Mouse (Mus musculus) liver, postnatal 0 days (tissue): ENCODE measurements around the gene Gm3453. TPM values are rescaled to one million over a fixed set of nuclear protein-coding genes. Genes with fewer than 3 reads are reported as not detected.
"Not testable (repeated sequence)": the region's sequence is repeated elsewhere in the genome, so short reads cannot be mapped to it uniquely, and the experiment has no call there.

ENCODE experiments used
- ATAC-seq: fragments of 200-750 bp; cut with Nextera tagmentation; 2 replicates; pipeline ENCODE4 v1.8.0; 2017; ENCODE audit warnings: mild to moderate bottlenecking, moderate library complexity
- DNase-seq: peaks from one replicate; pipeline ENCODE4 v3.0.0-alpha.2; 2016
- H3K27ac ChIP-seq: fragments of 300-500 bp; sonication (generic); 2 replicates; pipeline ENCODE4 v1.5.1; 2014; ENCODE audit warnings: antibody characterized with exemption, moderate library complexity, mild to moderate bottlenecking, low read depth
- H3K27me3 ChIP-seq: fragments of 300-500 bp; sonication (generic); 2 replicates; pipeline ENCODE4 v1.6.1; 2014; ENCODE audit warnings: low read length, control low read depth, mixed read lengths; ENCODE audit not compliant: insufficient read depth
- H3K36me3 ChIP-seq: fragments of 300-500 bp; sonication (generic); replicated peaks from 2 replicates; pipeline ENCODE4 v1.6.1; 2014; ENCODE audit warnings: mild to moderate bottlenecking, control low read depth, low read length, moderate library complexity, mixed read lengths; ENCODE audit not compliant: insufficient read depth
- H3K4me1 ChIP-seq: fragments of 300-500 bp; sonication (generic); 2 replicates; pipeline ENCODE4 v1.6.1; 2014; ENCODE audit warnings: antibody characterized with exemption, mild to moderate bottlenecking, control low read depth; ENCODE audit not compliant: insufficient read depth
- H3K4me2 ChIP-seq: fragments of 300-500 bp; sonication (generic); 2 replicates; pipeline ENCODE4 v1.6.1; 2014; ENCODE audit warnings: low read depth, mild to moderate bottlenecking, low read length, moderate library complexity, mixed read lengths
- H3K4me3 ChIP-seq: fragments of 300-500 bp; sonication (generic); 2 replicates; pipeline ENCODE4 v1.5.1; 2014; ENCODE audit warnings: low read depth, low read length
- H3K9ac ChIP-seq: fragments of 300-500 bp; sonication (generic); replicated peaks from 2 replicates; pipeline ENCODE4 v1.6.1; 2014; ENCODE audit warnings: mild to moderate bottlenecking, moderate library complexity
- H3K9me3 ChIP-seq: fragments of 300-500 bp; sonication (generic); 2 replicates; pipeline ENCODE4 v1.6.1; 2016; ENCODE audit warnings: mild to moderate bottlenecking, control low read depth, low read length, mixed read lengths
- CTCF ChIP-seq: sonication (generic); IDR thresholded peaks from 2 replicates; pipeline ENCODE4 v1.5.1; 2016; ENCODE audit warnings: antibody characterized with exemption, low read depth
- WGBS: fragments of 180-500 bp; shearing (Covaris S2); extraction: QIAGEN DNeasy Blood & Tissue Kit; methylation state at CpG from one replicate; pipeline ENCODE4 v1.1.7; 2014; ENCODE audit not compliant: insufficient replicate concordance; 5-methylcytosine and 5-hydroxymethylcytosine counted together
- polyA plus RNA-seq: library from polyadenylated mRNA; unstranded; fragments of >200 nt; fragmentation: Nextera tagmentation; extraction: Ambion mirVana; gene quantifications from 2 replicates; pipeline ENCODE4 v1.2.1, GENCODE M21; 2015

Gene Gm3453
- not detected in 2 replicates for polyA plus RNA-seq

DNA sequence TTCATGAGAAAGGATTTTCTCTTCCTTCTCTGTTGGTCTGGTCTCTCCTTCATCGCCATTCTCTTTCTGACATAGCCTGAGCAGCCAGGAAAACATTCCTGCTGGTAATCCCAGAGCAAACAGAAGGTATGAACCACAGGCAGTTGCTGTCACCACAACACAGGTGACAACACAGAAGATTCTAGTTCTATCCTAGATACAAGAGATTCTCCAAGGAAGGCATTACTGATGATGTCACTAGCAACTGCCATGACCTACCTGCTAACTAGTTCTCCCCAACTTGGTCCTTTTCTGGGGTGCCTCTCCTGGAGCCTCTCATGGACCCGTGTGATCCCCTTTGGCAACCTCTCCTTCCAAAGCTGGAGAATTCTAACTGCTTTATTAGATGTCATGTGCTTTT, at the start of gene Gm3453:
TSS of gene Gm3453 (minus strand) at position 101 of the 400 bp plus-strand sequence.
- 44% methylated on average over 2 of the region's 2 CpGs for WGBS
- H3K36me3 ChIP-seq, H3K4me1 ChIP-seq, H3K9ac ChIP-seq, ATAC-seq, H3K4me2 ChIP-seq, H3K27ac ChIP-seq, H3K27me3 ChIP-seq, H3K4me3 ChIP-seq, H3K9me3 ChIP-seq, DNase-seq: not testable (repeated sequence)

- not testable (repeated sequence) for H3K9me3 ChIP-seq, H3K4me2 ChIP-seq, DNase-seq, H3K36me3 ChIP-seq, H3K9ac ChIP-seq, H3K27ac ChIP-seq, H3K4me1 ChIP-seq, ATAC-seq, H3K4me3 ChIP-seq, H3K27me3 ChIP-seq
- WGBS = 73% methylated on average over 3 of the region's 7 CpGs
These were observed 8.2 kb upstream of the Gm3453 start for GRCm38 (mm10) chr14:5987136-5987535.

DNA sequence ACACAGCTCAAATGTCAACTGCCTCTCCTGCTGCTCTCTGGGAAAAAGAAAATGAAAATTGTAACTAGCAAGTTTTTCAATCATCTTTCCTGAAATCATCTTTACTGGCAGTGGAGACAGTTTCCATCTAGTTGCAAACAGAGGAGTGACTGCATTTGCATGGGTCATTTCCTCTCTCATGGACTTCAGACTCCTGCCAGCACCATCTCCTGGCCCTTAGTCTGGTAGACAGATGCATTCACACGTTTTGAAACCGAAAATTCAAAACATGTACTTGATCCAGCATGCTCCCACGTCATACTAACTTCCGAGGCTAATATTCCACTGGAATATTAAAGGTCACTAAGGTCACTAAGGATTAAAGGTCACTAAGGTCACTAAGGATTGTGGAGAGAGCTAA, 16.5 kb downstream of the Gm3453 start:
- not testable (repeated sequence) for H3K27ac ChIP-seq, H3K4me2 ChIP-seq, H3K4me3 ChIP-seq, H3K36me3 ChIP-seq, ATAC-seq, H3K9me3 ChIP-seq, H3K27me3 ChIP-seq, H3K4me1 ChIP-seq, H3K9ac ChIP-seq, DNase-seq
- WGBS = 34% methylated on average over 4 of the region's 4 CpGs

GRCm38 (mm10) chr14:5961635-5962034, 17.3 kb downstream of the Gm3453 start, which contains the start of gene Gm3248:
TSS of gene Gm3248 (minus strand) at chr14:5961745.
- Histone ChIP-seq H3K4me2 (peak within 1 kb of the TSS; percentile 35; the same call in 1 of the 2 replicates), H3K4me3 (0 out of 2 replicates have a peak within 1 kb of the TSS, but pooled peaks have one; percentile 19)
- H3K36me3 ChIP-seq, H3K27ac ChIP-seq, H3K4me1 ChIP-seq, H3K9me3 ChIP-seq, H3K27me3 ChIP-seq, ATAC-seq, H3K9ac ChIP-seq: not testable (repeated sequence)
- DNase-seq = peak; percentile 13
- whole genome bisulfite sequencing = 2% methylated on average over 11 of the region's 23 CpGs

DNA sequence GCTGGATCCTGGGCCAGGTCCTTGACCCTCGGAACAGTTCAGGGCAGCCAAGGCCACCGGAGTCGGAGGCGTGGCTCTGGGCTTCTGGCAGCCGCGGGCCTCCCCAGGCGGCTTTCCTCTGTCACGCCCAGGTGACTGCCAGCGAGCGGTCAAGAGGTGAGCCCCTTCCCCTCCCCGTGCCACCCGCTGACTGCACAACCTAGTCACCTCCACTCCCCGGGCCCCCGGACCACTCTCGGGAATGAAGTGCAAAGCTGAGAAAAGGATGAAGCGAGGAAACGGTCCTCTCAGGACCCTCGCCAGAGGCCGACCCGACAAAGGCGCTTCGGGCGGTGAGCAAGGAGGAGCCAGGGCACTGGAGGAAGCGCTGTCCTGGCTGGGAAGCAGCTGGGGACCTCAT, 17.8 kb downstream of the Gm3453 start:
- Histone ChIP-seq H3K4me3 (0 out of 2 replicates have a peak overlapping the region, but pooled peaks have one; percentile 19), H3K4me2 (peak overlapping the region; percentile 35; the same call in 1 of the 2 replicates)
- not testable (repeated sequence) for H3K27me3 ChIP-seq, H3K9ac ChIP-seq, H3K9me3 ChIP-seq, ATAC-seq, H3K36me3 ChIP-seq, H3K4me1 ChIP-seq, H3K27ac ChIP-seq
- DNase-seq = peak; percentile 11
- 1% methylated on average over 14 of the region's 24 CpGs for WGBS

DNA sequence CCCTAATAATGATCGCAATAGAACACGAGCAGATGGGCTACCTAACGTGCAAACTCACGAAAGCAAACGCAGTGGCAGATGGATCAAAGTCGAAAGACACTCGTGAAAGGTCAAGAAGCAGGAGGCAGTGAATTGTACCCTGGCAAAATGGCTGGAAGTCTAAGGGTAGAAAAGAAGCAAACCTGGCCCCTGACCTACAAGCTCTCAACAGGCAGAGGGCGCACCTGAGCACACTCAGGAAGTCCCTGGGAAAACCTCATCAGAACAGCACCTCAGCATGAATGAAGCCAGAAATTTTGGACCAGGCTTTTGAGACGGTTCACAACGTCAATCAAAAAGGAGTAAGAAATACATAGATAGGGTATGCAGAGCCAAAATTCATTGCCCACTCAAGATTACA, 18.5 kb downstream of the Gm3453 start:
- not testable (repeated sequence) for H3K9ac ChIP-seq, ATAC-seq, H3K27ac ChIP-seq, H3K36me3 ChIP-seq, H3K4me1 ChIP-seq, H3K9me3 ChIP-seq, H3K4me2 ChIP-seq, H3K27me3 ChIP-seq, H3K4me3 ChIP-seq, DNase-seq
- 2% methylated on average over 3 of the region's 10 CpGs for whole genome bisulfite sequencing
- TF ChIP-seq CTCF = peak; percentile 7; the same call in 1 of the 2 replicates

DNA sequence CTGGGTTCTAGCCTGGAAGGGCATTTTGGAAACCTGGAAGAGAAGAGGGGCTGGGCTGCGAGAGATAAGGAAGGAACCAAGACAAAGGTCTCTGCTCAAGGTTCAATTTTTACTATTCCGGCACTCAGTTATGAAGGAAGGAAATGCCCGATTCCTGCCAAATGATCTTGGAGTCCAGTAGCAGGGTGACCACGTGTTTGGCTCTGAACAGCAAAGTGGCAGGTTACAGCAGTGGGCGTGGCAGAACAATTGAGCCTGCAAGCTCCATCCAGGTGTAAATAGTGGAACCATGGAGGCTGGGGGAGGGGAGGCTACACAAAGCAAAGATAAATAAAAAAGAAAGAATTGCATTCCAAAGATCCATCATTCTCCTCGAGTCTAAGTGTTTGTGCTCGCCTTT, 55.7 kb downstream of the Gm3453 start:
- not testable (repeated sequence) for H3K9ac ChIP-seq, H3K27me3 ChIP-seq, H3K9me3 ChIP-seq, H3K27ac ChIP-seq, H3K4me3 ChIP-seq, H3K4me2 ChIP-seq, ATAC-seq, H3K4me1 ChIP-seq, DNase-seq, H3K36me3 ChIP-seq
- whole genome bisulfite sequencing = 59% methylated on average over 7 of the region's 7 CpGs

Other genes with a start within 250 kb of the Gm3453 start
- gene Gm3373, start 237.6 kb downstream of the Gm3453 start, polyA plus RNA-seq = not detected in 2 replicates
- not detected in 2 replicates for gene Gm3383, start 171.2 kb downstream of the Gm3453 start, polyA plus RNA-seq
- not detected in 2 replicates for gene Gm3424, start 148.8 kb downstream of the Gm3453 start, polyA plus RNA-seq
- gene Gm8237, start 98.8 kb downstream of the Gm3453 start, polyA plus RNA-seq = not detected in 2 replicates
- gene Gm3248, start 17.4 kb downstream of the Gm3453 start, polyA plus RNA-seq = not detected in 2 replicates
- gene Gm6337, start 79.1 kb upstream of the Gm3453 start, polyA plus RNA-seq = not detected in 2 replicates
- gene Gm8206, start 114.8 kb upstream of the Gm3453 start, polyA plus RNA-seq = not detected in 2 replicates
- not detected in 2 replicates for gene Gm3468, start 129.5 kb upstream of the Gm3453 start, polyA plus RNA-seq
- not detected in 2 replicates for gene Gm3476, start 146.7 kb upstream of the Gm3453 start, polyA plus RNA-seq
- not detected in 2 replicates for gene Gm21560, start 240.2 kb upstream of the Gm3453 start, polyA plus RNA-seq